Mouse (Mus musculus) heart, adult 2 months (tissue): ENCODE data around the gene Tmem262. TPM values are rescaled to one million over a fixed set of nuclear protein-coding genes. Genes with fewer than 3 reads are reported as not detected.

Experiments
- DNase-seq, 2 experiments: peaks; one replicate each; pipeline ENCODE4 v3.0.0; 2021
- H3K27ac ChIP-seq: fragments of 200-600 bp; 2 replicates; pipeline ENCODE4 v1.8.1; 2022
- H3K27me3 ChIP-seq: fragments of 200-500 bp; 2 replicates; pipeline ENCODE4 v1.6.1; 2012; ENCODE audit warnings: mild to moderate bottlenecking, low read length, inconsistent platforms, mixed read lengths; ENCODE audit not compliant: control insufficient read depth, insufficient read depth
- H3K36me3 ChIP-seq: fragments of 200-500 bp; 2 replicates; pipeline ENCODE4 v1.6.1; 2012; ENCODE audit warnings: low read length, inconsistent platforms; ENCODE audit not compliant: control insufficient read depth, insufficient read depth
- H3K4me1 ChIP-seq: fragments of 200-500 bp; 2 replicates; pipeline ENCODE4 v1.6.1; 2011; ENCODE audit warnings: low read length; ENCODE audit not compliant: control insufficient read depth, insufficient read depth
- H3K4me3 ChIP-seq: fragments of 200-600 bp; 2 replicates; pipeline ENCODE4 v1.8.1; 2022
- H3K79me2 ChIP-seq: fragments of 200-500 bp; replicated peaks from 2 replicates; pipeline ENCODE4 v1.6.1; 2012; ENCODE audit warnings: mild to moderate bottlenecking, inconsistent platforms, low read length, moderate library complexity, mixed read lengths; ENCODE audit not compliant: control insufficient read depth, insufficient read depth
- H3K9ac ChIP-seq: fragments of 200-500 bp; 2 replicates; pipeline ENCODE4 v1.6.1; 2012; ENCODE audit warnings: low read depth, mild to moderate bottlenecking, control low read depth, inconsistent platforms, low read length, mixed read lengths
- CTCF ChIP-seq: fragments of 200-600 bp; IDR thresholded peaks from 2 replicates; pipeline ENCODE4 v1.8.1; 2022; ENCODE audit warnings: antibody characterized with exemption, mild to moderate bottlenecking, moderate library complexity
- EP300 ChIP-seq: fragments of 200-500 bp; IDR thresholded peaks from 2 replicates; pipeline ENCODE4 v1.6.1; 2011; ENCODE audit warnings: low read depth, low read length, control low read depth; ENCODE audit not compliant: insufficient read depth
- POLR2A ChIP-seq: fragments of 200-500 bp; IDR thresholded peaks from 2 replicates; pipeline ENCODE4 v1.6.1; 2011; ENCODE audit warnings: mild to moderate bottlenecking, low read depth, low read length, control low read depth; ENCODE audit not compliant: insufficient read depth
- WGBS: fragments of 180-500 bp; shearing (Covaris S2); methylation state at CpG from one replicate; pipeline ENCODE4 v1.1.7; 2018; 5-methylcytosine and 5-hydroxymethylcytosine counted together
- intact Hi-C: fragments of 180-260 bp; cut with DNase I; formaldehyde crosslinking; loops from one replicate; pipeline ENCODE4 v1.15.1; 2025
- polyA plus RNA-seq: library from polyadenylated mRNA; depleted of rRNA; stranded (reverse); fragments of >200 nt; gene quantifications from 2 replicates; pipeline ENCODE4 v1.2.3, GENCODE M21; 2012
- total RNA-seq, 2 experiments: library from RNA; stranded (reverse); gene quantifications; 2 replicates each; pipeline ENCODE4 v1.2.3; 2021

The Tmem262 gene
- total and polyA plus RNA-seq, 3 experiments: not detected

- Histone ChIP-seq H3K36me3 (peaks cover 4% of the 10 kb centered on the region; the same call in 1 of the 2 replicates), H3K27me3 (no peaks in the 10 kb centered on the region), H3K79me2 (no peaks in the 10 kb centered on the region), H3K27ac (no peak overlapping the region), H3K4me1 (peaks cover 8% of the 10 kb centered on the region; the same call in 1 of the 2 replicates), H3K4me3 (no peak overlapping the region), H3K9ac (no peak overlapping the region)
- intact Hi-C loops: no loop called here
- TF ChIP-seq POLR2A: no peak
- no peak for TF ChIP-seq EP300
- TF ChIP-seq CTCF: no peak
- 91% methylated on average over 6 of the region's 6 CpGs for WGBS
- DNase-seq: peak in 1 of 2 experiments; percentile 12
Observed at GRCm38 (mm10) chr19:6063081-6063480, 16.8 kb upstream of the Tmem262 start.

- H3K4me3 ChIP-seq: no peak overlapping the region
- DNase-seq: no peak
- H3K79me2 ChIP-seq: no peaks in the 10 kb centered on the region
- 25% methylated on average over 5 of the region's 5 CpGs for WGBS
- no peaks in the 10 kb centered on the region for H3K27me3 ChIP-seq
- intact Hi-C loops: no loop called here
- no peak overlapping the region for H3K9ac ChIP-seq
- peaks cover 5% of the 10 kb centered on the region; the same call in 1 of the 2 replicates for H3K4me1 ChIP-seq
- no peak overlapping the region for H3K27ac ChIP-seq
- no peak for TF ChIP-seq CTCF
- TF ChIP-seq EP300: no peak
- no peaks in the 10 kb centered on the region for H3K36me3 ChIP-seq
Observed at GRCm38 (mm10) chr19:6066571-6066970, 13.3 kb upstream of the Tmem262 start.

- H3K27me3 ChIP-seq: no peaks in the 10 kb centered on the region
- H3K4me1 ChIP-seq: peaks cover 3% of the 10 kb centered on the region; the same call in 1 of the 2 replicates
- no peak overlapping the region; the same call in 1 of the 2 replicates for H3K27ac ChIP-seq
- WGBS: 2% methylated on average over 30 of the region's 30 CpGs
- TF ChIP-seq CTCF (peak; percentile 91), POLR2A (no peak; the same call in 1 of the 2 replicates)
- peak overlapping the region; percentile 49 for H3K4me3 ChIP-seq
- no peaks in the 10 kb centered on the region for H3K36me3 ChIP-seq
- no peaks in the 10 kb centered on the region for H3K79me2 ChIP-seq
- peak overlapping the region; percentile 67 for H3K9ac ChIP-seq
- DNase-seq: peak; percentile 77 to 78
- intact Hi-C loops: no loop called here
Observed at GRCm38 (mm10) chr19:6067011-6067723, 12.7 kb upstream of the Tmem262 start.

GRCm38 (mm10) chr19:6067724-6068415 is 12.0 kb upstream of the Tmem262 start, which contains the start of gene Tm7sf2:
TSS of gene Tm7sf2 (minus strand) at chr19:6068373.
- Histone ChIP-seq H3K27me3 (no peaks in the 10 kb centered on the region), H3K4me3 (peak within 1 kb of the TSS; percentile 49), H3K4me1 (no peaks in the 10 kb centered on the region), H3K79me2 (no peaks in the 10 kb centered on the region), H3K9ac (peak within 1 kb of the TSS; percentile 67), H3K36me3 (no peaks in the 10 kb centered on the region), H3K27ac (no peak within 1 kb of the TSS; the same call in 1 of the 2 replicates)
- 14% methylated on average over 33 of the region's 33 CpGs for WGBS
- DNase-seq: peak; percentile 90 to 93
- intact Hi-C loops: no loop called here
- TF ChIP-seq CTCF (peak; percentile 22; the same call in 1 of the 2 replicates), EP300 (no peak), POLR2A (0 out of 2 replicates have a peak, but pooled peaks have one; percentile 0)

GRCm38 (mm10) chr19:6068951-6069350 is 10.9 kb upstream of the Tmem262 start:
- Histone ChIP-seq H3K79me2 (no peaks in the 10 kb centered on the region), H3K4me3 (no peak overlapping the region), H3K27me3 (no peaks in the 10 kb centered on the region), H3K27ac (no peak overlapping the region), H3K4me1 (no peaks in the 10 kb centered on the region), H3K9ac (no peak overlapping the region), H3K36me3 (no peaks in the 10 kb centered on the region)
- TF ChIP-seq CTCF (no peak), EP300 (no peak), POLR2A (no peak)
- intact Hi-C loops: no loop called here
- DNase-seq: no peak
- WGBS: 81% methylated on average over 4 of the region's 4 CpGs

GRCm38 (mm10) chr19:6069851-6070250 is 10.0 kb upstream of the Tmem262 start:
- WGBS: 86% methylated on average over 10 of the region's 10 CpGs
- intact Hi-C loops: no loop called here

More at GRCm38 (mm10) chr19:6069851-6070250, 10.0 kb upstream of the Tmem262 start:
- TF ChIP-seq CTCF (no peak), EP300 (no peak), POLR2A (no peak)
- H3K27me3 ChIP-seq: no peaks in the 10 kb centered on the region
- H3K9ac ChIP-seq: no peak overlapping the region
- no peak overlapping the region for H3K4me3 ChIP-seq
- no peaks in the 10 kb centered on the region for H3K36me3 ChIP-seq
- H3K4me1 ChIP-seq: no peaks in the 10 kb centered on the region
- H3K27ac ChIP-seq: no peak overlapping the region
- H3K79me2 ChIP-seq: 0 out of 2 replicates have a peak, but pooled peaks cover 1% of the 10 kb centered on the region
- no peak for DNase-seq
